21 mouse cellular contexts compared by ENCODE assay signal in the genomic region with DNA sequence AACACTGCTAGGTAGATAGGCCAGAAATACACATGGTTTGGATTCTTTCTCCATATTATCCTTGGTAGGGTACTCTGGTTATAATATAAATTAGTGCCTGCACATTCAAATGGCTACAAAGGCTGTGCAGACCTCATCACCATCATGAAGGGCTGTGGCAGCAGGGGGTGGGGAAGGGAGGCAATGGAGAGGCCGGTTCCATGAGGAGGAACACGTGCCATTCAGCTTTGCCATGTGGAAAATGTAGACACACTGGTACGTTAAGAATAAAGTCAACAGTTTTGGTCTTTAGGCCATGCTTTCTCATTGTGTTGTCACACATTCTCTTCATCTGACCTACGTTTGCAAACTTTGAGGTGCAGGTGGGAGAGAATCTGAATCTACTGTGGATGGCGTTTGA.
"Had no signal": no experiment of that assay in that cellular context is flagged by ENCODE, and none has a peak within 500 bp of the region (broad histone marks: within the 10 kb centered on the region; RNA-seq: fewer than 3 reads in every experiment).

No protein-coding gene starts in this region.

- ATAC-seq: hindbrain, embryonic 16.5 days; liver, postnatal 0 days; midbrain, embryonic 13.5 days; midbrain, embryonic 16.5 days had no signal

- H3K4me3 ChIP-seq: intestine, embryonic 15.5 days; kidney, embryonic 15.5 days; limb, embryonic 15.5 days; megakaryocyte, embryonic 14.5 days; midbrain, embryonic 10.5 days; midbrain, embryonic 13.5 days; myocyte; neural tube, embryonic 13.5 days had no signal

- H3K4me1 ChIP-seq: intestine, embryonic 15.5 days; megakaryocyte, embryonic 14.5 days had no signal

- H3K9me3 ChIP-seq: intestine, embryonic 15.5 days; kidney, embryonic 15.5 days; limb, embryonic 15.5 days; megakaryocyte, embryonic 14.5 days; midbrain, embryonic 10.5 days; midbrain, embryonic 13.5 days; neural tube, embryonic 13.5 days had no signal

- DNase-seq: kidney, adult 11 months; kidney, adult 8-10 months; kidney, postnatal 10 days; kidney, postnatal 36 days; layer of hippocampus, adult 9-11 months; liver, postnatal 0 days; thymus, adult 2 months; thymus, postnatal 14 days; thymus, postnatal 4 days had no signal

- H3K4me2 ChIP-seq: intestine, embryonic 15.5 days; kidney, embryonic 15.5 days; limb, embryonic 15.5 days; liver, embryonic 11.5 days; midbrain, embryonic 13.5 days; neural tube, embryonic 13.5 days had no signal

- H3K27me3 ChIP-seq: intestine, embryonic 15.5 days; kidney, embryonic 15.5 days; limb, embryonic 15.5 days; megakaryocyte, embryonic 14.5 days; midbrain, embryonic 13.5 days had no signal

- H3K27ac ChIP-seq: intestine, embryonic 15.5 days; kidney, embryonic 15.5 days; limb, embryonic 15.5 days; liver, embryonic 14.5 days; midbrain, embryonic 10.5 days; midbrain, embryonic 13.5 days; neural tube, embryonic 13.5 days had no signal

- H3K9ac ChIP-seq: intestine, embryonic 15.5 days; kidney, embryonic 15.5 days; limb, embryonic 15.5 days; liver, embryonic 14.5 days; liver, postnatal 0 days; midbrain, embryonic 13.5 days; neural tube, embryonic 13.5 days had no signal

- H3K36me3 ChIP-seq: intestine, embryonic 15.5 days; kidney, embryonic 15.5 days; limb, embryonic 15.5 days; midbrain, embryonic 10.5 days; midbrain, embryonic 13.5 days; neural tube, embryonic 13.5 days had no signal
